Mouse (Mus musculus): Measurements from ENCODE around the gene Smoc2. TPM values are rescaled to one million over a fixed set of nuclear protein-coding genes. Genes with fewer than 3 reads are reported as not detected.

Gene Smoc2
- total RNA-seq (2021) = 10 to 100 TPM; 43.1 to 44.3 TPM

GRCm38 (mm10) chr17:14279177-14279965 is at the start of gene Smoc2:
Gene Smoc2, plus strand, starts transcription at chr17:14279506.
- DNase-seq = peak; percentile 50 to 51
- intact Hi-C loops (cut with DNase I) = no loop called here

GRCm38 (mm10) chr17:14230698-14231430 is 48.4 kb upstream of the Smoc2 start:
- DNase-seq = no peak
- intact Hi-C loops (cut with DNase I) = loop anchor here (5.0 kb wide), 2 partner anchors 181 to 676 kb away; no protein-coding TSS in a partner anchor

DNA sequence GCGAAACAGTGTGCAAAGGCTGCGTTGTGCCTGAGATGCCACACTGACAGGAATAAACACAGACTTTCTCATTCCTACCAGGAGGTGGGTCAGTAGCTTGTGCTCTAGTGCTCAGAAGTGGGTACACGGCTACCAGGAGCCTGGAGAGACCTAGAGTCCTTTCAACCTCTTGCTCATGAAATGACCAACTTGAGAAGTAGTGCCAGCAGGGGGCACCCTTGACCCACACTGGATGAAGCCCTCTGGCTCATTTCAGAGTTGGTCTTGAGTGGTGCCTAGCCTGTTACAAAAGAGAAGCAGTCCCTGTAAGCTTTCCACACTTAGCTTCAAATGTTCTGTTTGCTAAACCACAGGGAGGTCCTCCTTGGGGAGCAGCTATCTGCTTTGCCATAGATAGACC is 46.7 kb upstream of the Smoc2 start:
- intact Hi-C loops (cut with DNase I) = loop anchor here (1.0 to 5.0 kb wide), 4 partner anchors 54 to 675 kb away; no protein-coding TSS in a partner anchor
- DNase-seq = peak; percentile 87 to 92

DNA sequence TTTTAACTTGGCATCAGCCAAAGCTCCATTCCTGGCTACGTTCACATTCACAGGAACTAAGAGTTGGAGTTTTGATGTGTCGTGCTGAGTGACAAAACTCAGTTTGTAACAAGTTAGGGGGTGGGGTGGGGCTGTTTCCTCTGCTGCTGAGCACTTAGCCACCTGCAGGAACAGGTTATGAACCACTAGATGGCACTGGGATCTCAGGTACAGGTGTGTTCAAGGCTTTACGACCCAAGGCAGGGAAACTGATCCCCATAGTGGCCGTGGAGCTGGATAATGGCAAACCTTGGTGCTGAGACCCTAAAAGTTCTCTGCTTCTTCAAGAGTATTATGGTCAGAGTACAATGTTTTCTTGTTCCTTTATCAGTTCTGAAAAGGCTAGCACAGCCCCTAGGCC is 45.6 kb upstream of the Smoc2 start:
- intact Hi-C loops (cut with DNase I) = loop anchor here (2.0 to 5.0 kb wide), 3 partner anchors 53 to 674 kb away; no protein-coding TSS in a partner anchor
- DNase-seq = no peak

- DNase-seq = no peak
- intact Hi-C loops (cut with DNase I) = loop anchor here (5.0 kb wide), 2 partner anchors 177 to 672 kb away; no protein-coding TSS in a partner anchor
Measured at GRCm38 (mm10) chr17:14234774-14235389, 44.4 kb upstream of the Smoc2 start.

DNA sequence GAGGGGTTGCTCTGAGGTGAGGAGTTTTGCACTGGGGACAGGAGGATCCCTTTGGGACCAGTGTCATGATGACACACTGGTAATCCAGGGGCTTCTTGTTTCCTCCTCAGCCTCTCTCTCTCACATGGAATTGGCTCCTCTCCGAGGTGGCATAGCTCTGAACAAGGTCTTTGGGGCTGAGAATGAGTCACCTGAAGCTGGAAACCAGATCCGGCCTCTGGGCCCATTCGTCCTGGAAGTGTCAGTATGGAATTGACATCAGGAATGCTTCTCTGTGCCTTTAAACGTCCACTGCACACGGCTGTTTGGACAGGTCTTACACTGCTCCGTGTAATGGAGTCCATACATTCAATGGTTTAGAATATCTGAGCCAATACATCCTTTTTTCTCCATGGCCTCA is 42.2 kb upstream of the Smoc2 start:
- no peak for DNase-seq
- intact Hi-C loops (cut with DNase I) = no loop called here

GRCm38 (mm10) chr17:14239960-14240359 is 39.3 kb upstream of the Smoc2 start:
- intact Hi-C loops (cut with DNase I) = no loop called here
- no peak for DNase-seq

- no peak for DNase-seq
- intact Hi-C loops (cut with DNase I) = no loop called here
Measured at GRCm38 (mm10) chr17:14242634-14243033, 36.7 kb upstream of the Smoc2 start.

GRCm38 (mm10) chr17:14244195-14244965 is 34.9 kb upstream of the Smoc2 start:
- intact Hi-C loops (cut with DNase I) = no loop called here
- peak; percentile 76 to 80 for DNase-seq

DNA sequence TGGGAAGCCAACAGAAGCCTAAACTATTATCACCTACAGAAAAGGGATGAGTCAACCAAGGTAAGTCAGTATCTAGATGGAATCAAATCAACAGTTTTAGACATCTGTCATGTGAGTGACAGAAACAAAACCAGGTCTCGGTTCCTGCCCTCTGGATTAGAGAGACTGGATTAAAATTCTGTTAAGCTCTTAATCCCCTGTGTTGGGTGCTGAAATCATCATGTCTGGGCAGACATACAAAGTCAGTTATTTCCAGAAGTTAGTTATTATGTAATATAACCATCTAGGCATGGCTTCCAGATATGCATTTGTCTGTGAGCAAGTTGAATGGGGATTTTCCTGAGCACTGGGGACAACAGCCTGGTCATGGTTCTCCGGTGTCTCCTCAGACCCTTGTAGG is 33.0 kb upstream of the Smoc2 start:
- DNase-seq = no peak
- intact Hi-C loops (cut with DNase I) = loop anchor here (5.0 kb wide), 1 partner anchor 36 kb away; no protein-coding TSS in a partner anchor

- intact Hi-C loops (cut with DNase I) = loop anchor here (5.0 kb wide), 1 partner anchor 34 kb away; no protein-coding TSS in a partner anchor
- no peak for DNase-seq
Measured at GRCm38 (mm10) chr17:14247931-14248330, 31.4 kb upstream of the Smoc2 start.

- peak; percentile 61 to 72 for DNase-seq
- intact Hi-C loops (cut with DNase I) = loop anchor here (5.0 kb wide), 1 partner anchor 33 kb away; no protein-coding TSS in a partner anchor
Measured at GRCm38 (mm10) chr17:14249595-14249994, 29.7 kb upstream of the Smoc2 start.

- DNase-seq = no peak
- intact Hi-C loops (cut with DNase I) = no loop called here
Measured at GRCm38 (mm10) chr17:14250401-14250800, 28.9 kb upstream of the Smoc2 start.

DNA sequence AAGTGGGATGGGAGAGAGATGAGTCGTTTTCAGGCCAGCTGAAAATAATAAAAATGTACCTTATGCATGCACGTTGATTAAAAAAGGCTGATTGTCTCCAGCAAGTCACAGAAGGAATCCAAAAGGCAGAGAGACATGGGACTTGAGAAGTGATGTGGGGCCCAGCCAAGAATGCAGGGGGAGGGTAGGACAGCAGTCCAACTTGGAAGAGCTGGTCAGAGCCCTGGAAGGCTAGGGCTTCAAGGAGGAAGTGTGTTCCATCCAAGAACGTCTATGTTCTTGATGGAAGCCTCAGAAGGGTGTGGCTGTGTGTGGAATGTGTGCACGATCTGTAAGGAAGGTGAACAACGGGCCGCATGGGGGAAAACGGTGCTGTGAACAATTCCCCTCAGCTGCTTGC is 26.9 kb upstream of the Smoc2 start:
- peak; percentile 45 to 62 for DNase-seq
- intact Hi-C loops (cut with DNase I) = no loop called here

DNA sequence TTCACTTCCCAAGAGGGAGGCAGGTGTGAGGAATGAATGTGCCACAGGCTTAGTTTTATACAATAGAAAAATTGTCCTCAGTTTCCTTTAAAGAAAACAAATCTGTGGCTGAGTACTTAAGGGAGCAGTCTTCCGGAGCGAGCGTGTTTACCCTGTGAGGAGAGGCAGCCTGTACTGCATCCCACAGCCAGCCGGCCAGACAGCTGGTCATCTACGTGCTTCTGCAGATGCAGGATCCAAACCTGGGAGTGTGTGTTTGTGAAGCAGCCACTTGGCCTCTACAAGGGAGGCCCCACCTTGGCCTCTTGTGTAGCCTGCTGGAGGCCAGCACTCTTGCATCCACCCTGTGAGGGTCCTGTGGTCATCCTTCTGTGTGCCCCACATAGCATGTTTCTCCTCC is 24.7 kb upstream of the Smoc2 start:
- peak in 1 of 2 experiments; percentile 34 for DNase-seq
- intact Hi-C loops (cut with DNase I) = no loop called here

GRCm38 (mm10) chr17:14257799-14258520 is 21.3 kb upstream of the Smoc2 start:
- DNase-seq = no peak
- intact Hi-C loops (cut with DNase I) = no loop called here

DNA sequence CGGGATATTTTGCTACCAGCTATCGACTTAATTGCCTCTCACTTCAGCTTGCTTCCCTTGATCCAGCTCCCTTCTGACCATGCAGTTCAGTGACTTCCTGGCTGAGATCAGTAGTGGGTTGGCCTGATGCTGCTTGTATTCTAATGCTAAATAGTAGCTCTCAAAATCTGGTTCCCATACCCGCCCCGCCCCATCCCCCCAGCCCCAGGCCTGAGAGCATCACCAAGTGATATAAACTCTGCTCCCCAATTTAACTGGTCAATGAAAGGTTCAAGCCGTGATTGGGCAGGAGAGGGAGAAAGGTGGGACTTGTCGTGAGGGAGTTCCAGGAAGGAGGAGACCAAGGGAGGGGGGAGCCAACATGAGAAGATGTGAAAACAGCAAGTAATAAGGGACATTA is 20.4 kb upstream of the Smoc2 start:
- no peak for DNase-seq
- intact Hi-C loops (cut with DNase I) = no loop called here

- intact Hi-C loops (cut with DNase I) = no loop called here
- no peak for DNase-seq
Measured at GRCm38 (mm10) chr17:14260966-14261365, 18.3 kb upstream of the Smoc2 start.

- intact Hi-C loops (cut with DNase I) = no loop called here
- DNase-seq = no peak
Measured at GRCm38 (mm10) chr17:14262217-14262616, 17.1 kb upstream of the Smoc2 start.

DNA sequence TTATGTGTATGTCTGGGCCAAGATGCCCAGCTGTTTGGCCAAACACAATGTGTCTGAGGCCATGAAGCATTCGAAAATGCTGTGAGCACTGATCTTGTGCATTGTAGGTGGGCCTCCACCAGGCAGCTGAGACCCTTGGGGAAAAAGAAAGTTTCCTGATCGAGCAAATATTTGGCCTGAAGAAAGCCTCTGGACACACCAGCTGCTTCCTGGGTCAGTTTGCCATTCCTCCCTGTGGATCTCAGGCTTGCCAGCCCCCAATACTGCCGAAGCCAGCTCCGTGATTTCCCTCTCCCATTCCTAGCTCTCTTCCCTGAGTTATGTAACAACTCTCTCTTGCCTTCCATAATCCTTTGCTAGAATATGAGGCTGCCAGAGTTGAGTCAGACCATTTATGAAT is 11.3 kb upstream of the Smoc2 start:
- DNase-seq = no peak
- intact Hi-C loops (cut with DNase I) = no loop called here

Measured in heart, postnatal 10 days (tissue).